Mouse (Mus musculus): ENCODE results near the gene Soga1.

Gene Soga1

DNA sequence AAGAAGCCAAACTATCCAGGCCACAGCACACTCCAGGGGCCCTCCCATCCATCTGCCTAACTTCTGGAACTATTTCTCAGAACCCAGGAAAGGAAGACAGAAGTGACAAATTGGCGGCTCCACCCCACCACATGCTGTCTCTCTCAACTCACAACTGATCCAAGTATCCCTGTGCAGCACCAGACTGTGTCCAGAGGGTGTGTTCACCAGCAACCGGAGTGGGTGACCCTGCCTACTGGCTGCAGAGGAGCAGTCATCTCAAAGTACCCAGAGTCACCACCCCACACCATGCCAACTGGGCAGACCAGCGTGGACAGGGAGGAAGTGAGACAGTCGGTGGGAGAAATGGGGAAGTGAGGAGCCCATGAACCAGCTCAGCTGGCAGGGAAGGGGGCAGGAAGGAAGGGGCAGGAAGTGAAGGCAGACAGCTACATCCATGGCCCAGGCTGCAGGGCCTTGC is 15.8 kb downstream of the Soga1 start:
- DNase-seq (ENCODE audit: low spot score): no peak

DNA sequence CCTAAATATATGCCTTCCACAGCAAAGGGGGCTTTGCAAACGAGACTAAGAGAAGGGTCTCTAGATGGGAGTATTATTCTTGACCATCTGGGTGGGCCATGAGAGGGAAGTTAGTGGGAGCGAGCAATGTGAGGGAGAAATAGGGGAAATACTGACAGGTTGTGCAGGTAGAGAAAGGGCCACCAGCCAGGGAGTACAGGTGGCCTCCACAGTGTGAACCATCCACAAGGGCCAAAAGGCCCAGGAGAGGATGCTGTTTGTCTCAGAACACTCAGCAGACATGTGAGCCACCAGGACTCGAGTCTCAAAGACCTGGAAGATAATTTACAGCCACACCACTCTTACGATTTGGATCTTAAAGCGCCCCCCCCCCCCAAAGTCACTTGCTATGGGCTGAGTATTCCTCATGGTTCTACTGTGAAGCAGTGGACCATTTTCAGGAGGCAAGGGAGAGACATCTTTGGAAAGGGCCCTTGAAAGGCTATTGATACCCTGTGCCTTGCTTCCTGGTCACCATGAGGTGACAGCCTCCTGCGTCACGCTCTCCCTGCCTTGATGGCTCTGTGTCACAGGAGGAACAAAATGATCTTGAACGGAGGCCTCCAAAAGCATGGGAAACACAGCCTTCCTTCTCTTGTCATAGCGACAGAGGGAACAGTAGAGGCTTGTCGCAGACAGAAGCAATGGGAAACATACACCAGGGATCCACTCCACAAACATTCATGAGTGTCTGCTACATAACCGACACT is 18.3 kb downstream of the Soga1 start:
- DNase-seq (ENCODE audit: low spot score): no peak

DNA sequence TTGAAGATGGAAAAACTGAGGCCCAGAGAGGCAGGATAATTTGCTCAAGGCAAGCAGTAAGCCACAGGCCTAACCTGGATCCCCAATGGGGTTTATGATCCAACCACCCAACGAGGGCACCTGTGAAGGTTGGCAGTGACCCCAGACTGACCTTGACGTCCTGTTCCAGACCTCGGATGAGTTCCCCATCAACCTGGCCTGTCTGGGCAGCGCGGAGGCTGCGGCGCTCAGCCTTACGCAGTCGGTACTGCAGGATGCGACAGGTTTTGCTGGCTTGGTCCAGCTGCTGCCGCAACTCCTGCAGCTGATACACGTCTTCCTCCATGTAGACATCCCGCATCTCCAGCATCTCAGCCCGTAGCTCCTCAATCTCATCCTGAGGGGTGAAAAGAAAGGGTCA is 19.0 kb downstream of the Soga1 start:
- DNase-seq (ENCODE audit: low spot score): no peak

DNA sequence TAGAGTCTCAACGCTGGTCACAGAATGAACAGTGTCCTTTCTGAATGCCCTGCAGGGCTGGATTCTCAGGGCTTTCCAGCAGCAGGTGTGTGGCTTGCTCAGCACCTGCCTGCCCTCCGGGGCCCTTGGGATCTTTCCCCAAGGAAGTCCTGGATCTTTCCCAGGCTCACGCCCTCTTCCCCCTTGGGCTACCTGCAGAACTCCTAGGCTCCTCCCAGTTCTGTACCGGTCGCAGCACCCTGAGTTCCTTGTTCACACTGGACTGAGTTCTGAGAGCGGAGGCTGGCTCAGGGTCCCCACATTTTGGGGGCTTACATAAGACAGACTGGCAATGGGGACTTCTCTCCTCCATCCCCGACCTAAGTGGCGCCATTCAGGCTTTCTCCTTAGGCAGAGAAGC is 19.9 kb downstream of the Soga1 start:
- DNase-seq (ENCODE audit: low spot score): no peak

DNA sequence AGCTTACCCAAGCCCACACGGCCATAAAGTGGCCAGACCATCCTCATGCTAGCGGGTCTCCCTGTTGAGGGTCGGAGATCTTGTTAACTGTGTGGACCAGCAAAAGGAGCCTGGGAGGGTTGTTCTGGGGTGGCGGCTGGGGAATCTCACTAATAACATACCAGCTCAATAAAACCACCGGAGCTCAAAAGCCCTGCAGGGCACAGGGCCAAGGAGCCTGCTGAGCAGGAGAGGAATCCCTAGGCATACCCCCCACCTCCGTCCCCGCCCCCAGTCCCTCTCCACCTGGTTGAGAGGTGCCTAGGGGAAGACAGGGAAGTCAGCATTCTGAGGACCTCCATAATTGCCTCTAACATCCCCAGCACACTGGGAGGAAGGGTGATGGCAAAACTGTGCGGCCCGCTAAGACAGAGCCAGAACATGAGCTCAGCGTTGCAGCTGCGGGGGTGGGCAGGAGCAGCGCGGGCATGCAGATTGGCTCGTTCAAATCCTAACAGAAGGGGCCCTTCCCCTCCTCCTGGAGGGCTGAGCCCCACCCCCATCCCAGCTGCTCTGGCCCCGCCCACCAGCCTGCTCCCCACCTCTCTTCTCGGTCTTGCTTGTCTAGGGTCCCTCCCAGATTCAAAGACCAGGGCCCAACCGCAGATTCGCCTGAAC is 20.6 kb downstream of the Soga1 start:
- DNase-seq (ENCODE audit: low spot score): peak; percentile 82

DNA sequence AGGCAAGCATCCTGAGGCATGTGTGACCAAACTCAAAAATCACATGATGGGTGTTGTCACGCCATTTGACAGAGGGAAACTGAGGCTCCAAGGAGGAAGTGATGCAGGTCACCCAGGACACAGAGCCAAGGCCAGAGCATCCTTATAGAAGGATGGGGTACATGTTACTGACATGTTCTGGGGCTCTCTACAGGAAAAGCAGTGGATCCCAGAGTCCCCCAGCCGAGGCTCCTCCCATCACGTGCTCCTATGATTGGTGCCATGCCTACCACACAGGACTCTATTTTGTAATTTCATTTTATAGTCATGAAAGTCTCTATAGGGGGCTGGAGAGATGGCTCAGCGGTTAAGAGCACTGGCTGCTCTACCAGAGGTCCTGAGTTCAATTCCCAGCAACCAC is 21.3 kb downstream of the Soga1 start:
- no peak for DNase-seq (ENCODE audit: low spot score)

DNA sequence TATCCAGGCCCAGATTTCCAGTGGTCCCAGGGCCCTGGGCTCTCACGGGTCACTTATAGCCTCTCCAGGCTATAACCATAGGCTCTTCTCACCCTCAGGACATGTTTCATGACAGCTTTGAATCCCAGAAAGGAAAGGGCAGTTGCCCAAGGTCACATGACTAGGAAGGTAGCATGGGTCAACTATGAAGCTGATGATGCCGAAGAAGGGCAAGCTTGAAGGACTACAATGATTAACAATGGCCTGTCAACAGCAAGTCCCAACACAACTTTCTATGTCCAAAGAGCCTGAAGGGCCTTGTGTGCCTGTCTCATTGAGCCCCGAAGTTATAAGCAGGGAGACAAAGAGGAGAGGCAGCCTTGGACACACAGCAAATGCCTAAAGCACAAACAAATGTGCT is 21.9 kb downstream of the Soga1 start:
- DNase-seq (ENCODE audit: low spot score): no peak

DNA sequence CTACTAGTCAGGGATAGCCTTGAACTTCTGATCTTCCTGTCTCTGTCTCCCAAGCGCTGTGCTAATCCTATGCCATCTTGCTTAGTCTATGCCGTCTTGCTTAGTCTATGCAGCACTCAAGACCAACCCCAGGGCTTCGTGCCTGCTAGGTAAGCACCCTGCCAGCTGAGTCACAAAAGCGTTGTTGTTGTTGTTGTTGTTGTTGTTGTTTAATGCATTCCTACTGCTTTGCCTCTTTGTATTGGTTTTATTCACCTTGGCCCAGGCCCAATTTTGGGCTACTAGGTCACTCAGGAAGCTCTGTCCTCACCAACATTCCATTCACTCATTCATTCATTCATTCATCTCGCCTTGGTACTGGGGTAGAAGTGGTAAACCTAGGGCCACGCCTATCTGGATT is 23.3 kb downstream of the Soga1 start:
- no peak for DNase-seq (ENCODE audit: low spot score)

DNA sequence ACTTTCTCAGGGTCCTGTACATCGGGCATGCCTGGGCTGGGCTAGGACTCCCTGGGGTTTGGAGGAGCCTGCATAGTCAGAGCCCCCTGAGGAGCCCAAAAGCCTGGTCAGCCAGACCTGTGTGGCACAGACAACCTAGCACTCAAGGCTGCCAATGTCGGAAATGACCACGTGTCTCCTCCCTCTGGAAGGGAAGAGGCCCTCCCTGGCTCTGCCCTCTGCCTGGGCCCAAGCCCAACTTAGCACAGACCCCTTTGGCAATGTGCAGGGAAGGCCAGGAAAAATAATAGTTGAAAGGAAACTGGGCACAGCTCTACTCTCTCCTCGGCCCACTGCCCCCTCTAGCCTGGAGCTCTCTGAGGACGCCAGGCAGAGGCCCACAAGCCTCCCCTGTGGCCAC is 24.2 kb downstream of the Soga1 start:
- DNase-seq (ENCODE audit: low spot score): no peak

DNA sequence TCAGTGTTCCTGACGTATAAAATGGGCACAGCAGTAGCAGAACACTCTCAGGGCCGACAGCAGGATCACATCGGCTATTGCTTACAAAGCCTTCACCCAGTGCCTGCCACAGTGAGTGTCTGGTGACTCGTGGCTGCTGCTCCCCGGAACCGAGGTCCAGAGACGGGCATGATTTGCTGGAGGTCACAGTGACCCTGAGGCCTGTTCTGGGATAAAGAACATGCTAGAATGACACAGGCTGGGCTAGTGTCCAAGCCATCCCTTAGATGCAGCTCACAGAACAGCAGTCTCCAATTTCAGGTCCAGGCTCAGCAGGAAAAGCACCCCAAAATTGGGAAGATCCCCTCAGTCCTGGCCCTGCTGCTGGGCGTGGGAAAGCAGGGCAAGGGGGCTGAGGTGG is 24.8 kb downstream of the Soga1 start:
- no peak for DNase-seq (ENCODE audit: low spot score)

DNA sequence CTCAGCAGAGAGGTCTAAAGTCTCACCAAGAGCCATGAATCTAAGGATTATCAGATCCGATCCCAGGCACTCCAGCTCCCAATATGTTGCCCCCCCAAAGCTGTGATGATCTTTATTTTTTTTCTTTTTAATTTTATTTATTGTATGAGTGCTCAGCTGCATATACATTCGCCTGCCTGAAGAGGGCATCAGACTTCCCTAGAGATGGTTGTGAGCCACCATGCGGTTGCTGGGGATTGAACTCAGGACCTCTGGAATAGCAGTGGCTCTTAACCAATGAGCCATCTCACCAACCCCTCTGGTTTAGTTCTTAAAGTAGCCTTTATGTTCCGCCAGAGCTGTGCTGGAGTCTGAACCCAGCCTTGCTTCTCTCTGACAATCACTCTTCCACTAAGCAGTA is 25.3 kb downstream of the Soga1 start:
- DNase-seq (ENCODE audit: low spot score): no peak

DNA sequence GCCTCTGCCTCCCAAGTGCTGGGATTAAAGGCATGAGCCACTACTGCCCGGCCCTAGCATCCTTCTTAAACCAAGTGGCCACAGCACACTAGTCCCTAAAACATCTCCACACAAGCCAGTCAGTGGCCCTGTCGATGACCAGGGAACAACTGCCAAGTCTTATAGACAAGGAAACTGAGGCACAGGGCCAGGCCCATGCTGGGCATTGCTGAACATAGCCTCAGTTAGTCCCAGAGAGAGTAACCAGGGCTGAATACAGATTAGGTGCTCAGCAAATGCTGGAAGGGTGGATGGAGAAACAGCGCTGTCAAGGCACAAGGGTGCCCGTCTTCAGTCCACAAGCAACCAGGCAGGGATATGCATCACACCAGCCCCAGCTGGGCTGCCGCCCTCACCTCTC is 25.9 kb downstream of the Soga1 start:
- DNase-seq (ENCODE audit: low spot score): no peak

DNA sequence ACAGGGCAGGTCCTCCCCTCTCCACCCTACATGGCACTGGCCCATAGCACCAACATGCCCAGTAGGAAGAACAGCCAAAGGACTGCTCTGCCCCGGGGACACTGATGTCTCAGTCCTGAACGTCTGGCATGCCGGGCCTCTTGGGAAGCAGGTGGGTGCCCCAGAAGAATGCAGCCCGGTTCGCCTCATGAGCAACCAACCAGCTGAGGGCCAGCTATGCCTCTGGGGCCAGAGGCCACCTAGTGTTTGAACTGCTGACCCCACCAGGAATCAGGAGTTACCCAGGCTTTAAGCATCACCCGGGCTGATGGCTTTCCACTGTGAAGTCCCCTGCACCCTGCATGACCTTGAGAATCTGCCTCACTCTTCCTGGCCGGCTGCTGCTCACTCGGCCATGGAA is 26.6 kb downstream of the Soga1 start:
- DNase-seq (ENCODE audit: low spot score): no peak

DNA sequence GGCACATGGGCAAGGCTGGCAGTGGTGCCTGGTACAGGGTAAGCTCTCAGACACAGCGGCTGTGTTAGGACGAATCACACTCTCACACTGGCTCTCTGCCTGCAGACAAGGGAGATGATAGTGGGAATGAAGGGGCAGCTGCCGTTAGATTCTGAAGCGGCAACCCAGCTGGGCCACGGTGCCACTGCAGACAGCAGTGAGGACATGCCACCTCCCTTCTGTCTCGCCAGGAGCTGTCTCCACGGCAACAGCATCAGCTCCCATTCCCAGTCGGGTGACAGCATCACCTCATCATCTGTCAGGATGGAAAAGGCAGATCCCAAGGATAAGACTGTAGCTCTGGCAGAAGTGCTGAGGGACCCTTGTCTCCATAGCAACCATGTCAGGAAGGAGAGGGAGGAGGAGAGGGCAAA is 29.2 kb downstream of the Soga1 start:
- DNase-seq (ENCODE audit: low spot score): peak; percentile 32

DNA sequence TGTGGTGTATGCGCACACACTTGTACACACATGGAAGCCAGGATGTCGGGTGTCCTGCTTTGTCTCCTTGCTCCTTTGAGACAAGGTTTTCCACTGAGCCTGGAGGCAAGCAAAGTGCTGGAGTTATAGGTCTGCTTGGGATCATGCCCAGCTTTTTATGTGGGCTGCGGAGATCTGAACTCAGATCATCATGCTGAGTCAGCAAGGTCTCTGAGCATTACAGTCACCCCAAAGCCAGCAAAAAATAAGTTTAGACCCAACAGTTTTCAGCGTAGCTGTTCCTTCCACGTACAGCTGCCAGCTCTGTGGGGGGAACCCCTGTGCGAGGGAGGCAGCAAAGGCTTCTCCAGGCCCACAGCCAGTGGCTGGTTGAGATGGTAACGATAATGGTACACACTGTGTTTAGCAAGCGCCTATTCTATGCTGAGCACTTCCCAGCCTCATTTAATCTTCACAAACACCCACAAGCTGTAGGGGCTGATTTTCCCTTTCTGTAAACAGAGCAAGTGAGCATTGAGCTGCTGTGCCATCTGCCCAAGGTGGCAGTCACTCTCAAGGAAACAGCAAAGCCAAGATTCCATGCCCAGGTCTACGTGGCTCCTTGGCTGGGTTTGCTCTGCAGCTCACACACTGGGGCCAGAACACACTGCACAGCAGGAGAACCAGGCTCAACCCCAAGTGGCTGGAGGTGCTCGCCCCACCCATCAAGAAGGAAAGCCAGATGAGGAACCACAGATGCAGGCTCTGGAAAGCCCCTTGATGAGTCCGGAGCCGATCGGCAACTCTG is 30.5 kb downstream of the Soga1 start:
- DNase-seq (ENCODE audit: low spot score): no peak

DNA sequence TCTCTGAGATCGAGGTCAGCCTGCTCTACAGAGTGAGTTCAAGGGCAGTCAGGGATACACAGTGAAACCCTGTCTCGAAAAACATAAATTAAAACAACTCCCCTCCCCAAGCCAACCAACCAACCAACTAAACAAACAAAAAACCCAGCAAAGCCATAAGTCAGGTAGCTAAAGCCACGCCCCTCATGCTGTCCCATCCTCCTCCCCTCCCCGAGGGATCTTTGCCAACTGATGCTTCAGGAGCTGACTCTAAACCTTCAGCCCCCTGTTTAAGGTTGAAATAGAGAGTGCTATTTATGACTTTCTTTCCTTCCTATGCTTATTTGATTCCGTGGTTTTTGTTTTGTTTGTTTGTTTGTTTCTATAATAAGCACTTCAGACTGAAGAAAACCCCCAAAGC is 32.1 kb downstream of the Soga1 start:
- no peak for DNase-seq (ENCODE audit: low spot score)

DNA sequence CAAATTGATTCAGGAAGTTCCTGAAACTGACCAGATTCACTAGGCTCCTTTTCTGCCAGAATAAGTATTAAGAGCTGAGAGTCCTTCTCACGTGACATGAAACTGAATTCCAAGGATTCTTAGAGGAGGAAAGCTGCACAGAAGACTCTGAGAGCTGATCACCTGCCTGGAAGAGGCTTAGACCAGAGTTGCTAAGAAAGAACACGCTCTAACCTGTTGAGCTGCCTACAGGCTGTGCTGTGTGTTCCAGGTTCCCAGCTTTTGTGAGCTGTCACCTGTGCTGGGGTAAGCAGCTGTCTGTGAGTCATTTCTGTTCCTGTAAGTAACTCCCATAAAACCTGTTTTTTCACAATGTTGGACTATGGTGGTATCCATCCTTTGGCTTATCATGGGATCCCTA is 33.1 kb downstream of the Soga1 start:
- DNase-seq (ENCODE audit: low spot score): no peak

DNA sequence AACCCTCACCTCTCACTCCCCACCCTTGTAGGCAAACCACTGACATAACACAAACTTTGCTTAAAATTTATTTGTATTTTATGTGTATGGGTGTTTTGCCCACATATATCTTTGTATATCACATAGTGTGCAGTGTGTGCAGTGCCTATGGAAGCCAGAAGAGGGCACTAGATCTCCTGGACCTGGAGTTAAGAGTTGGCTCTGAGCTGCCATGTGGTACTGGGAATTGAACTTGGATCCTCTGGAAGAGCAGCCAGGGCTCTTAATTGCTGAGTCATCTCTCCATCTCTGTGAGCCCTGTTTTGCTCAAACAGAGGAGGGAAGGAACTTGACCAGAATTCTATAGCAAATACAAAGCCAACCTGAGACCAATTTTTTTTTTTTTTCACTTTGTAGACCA is 35.1 kb downstream of the Soga1 start:
- peak; percentile 28 for DNase-seq (ENCODE audit: low spot score)

DNA sequence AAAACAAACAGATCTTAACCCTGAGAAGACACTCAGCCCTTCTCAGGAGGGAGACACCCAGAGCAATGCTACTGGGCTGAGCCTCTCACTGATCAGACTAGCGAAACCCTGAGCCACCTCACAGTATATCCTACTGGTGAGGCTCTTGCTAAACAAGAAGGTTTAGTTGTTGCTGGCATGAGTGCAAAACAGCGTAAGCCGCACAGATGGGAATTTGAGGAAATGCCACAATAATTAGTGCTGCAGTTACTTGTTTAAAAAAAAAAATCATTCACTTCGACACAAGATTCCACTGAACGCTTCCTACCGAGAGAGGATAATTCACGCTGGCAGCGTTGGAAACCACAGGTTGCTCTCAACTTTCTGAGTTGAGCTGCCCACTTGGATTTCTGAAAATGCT is 35.5 kb downstream of the Soga1 start:
- no peak for DNase-seq (ENCODE audit: low spot score)

DNA sequence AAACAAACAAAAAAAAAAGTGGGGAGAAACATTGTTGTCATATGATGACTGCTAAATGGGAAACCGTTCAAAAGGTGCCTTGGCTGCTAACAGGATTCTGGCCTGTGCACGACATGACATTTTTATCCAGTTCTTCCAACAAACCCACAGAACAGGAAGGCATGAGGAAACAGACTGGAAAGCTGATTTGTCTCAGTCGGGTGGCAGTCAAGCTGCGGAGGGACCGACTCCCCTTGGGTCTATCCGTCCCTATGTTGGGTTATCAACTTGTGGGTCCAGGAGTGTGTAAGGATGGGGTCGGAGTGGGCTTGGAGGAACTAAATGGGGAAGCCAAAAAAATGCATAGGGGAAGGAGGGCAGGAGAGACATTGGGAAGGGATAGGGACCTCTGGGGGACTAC is 37.6 kb downstream of the Soga1 start:
- DNase-seq (ENCODE audit: low spot score): no peak

DNA sequence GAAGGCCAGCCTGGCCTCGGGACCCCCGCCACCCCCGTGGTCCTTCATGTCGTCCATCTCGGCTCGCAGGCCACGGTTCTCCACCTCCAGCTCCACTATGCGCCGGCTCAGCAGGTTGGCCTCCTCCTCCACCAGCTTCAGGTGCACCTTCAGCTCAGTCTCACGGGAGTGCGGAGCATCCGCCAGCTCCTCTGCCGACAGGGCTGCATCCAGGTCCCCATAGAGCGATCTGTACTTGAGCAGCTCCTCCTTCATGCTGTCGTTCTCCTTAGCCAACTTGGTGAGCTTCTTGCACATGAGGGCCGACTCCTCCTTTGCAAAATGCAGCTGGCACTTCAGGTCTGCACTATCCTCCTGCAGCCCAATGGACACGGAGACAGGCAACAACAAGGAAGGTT is 38.4 kb downstream of the Soga1 start:
- DNase-seq (ENCODE audit: low spot score): no peak

DNA sequence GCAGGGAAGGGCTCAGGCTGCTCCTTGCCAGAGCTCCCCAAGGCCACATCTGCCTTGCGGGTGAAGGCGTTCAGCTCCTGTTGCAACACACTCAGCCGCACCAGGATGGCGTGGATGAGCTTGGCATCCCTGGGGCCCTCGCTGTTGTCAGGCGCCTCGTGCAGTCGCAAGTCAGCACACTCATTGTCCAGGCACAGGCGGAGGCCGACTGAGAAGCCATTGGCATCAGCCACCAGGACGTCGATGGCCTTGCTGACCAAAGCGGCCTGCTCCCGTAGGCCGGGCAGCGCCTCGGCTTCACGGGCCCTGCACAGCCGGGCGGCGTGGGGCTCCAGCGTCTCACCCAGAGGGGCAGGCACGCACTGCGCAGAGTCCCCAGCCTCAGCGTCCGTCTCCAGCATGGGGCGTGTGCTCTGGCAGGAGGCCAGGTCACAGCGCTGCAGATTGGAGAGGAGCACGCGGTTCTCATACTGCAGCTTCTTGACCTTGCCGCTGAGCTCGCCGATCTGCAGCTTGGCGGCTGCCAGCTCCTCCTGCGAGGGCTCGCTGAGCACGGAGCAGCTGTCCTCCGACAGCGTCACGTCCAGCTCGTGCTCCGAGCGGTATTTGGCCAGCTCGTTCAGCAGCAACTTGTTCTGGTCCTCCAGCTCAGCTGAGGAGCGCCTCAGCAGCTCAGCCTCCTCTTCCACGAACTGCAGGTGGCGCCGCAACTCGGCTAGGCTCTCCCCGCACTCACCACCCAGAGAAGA is 39.0 kb downstream of the Soga1 start:
- DNase-seq (ENCODE audit: low spot score): no peak

Data from embryo, embryonic 10 days (tissue).